Mouse (Mus musculus) ES-E14 (cell line): ENCODE data around the gene Gm42791. TPM values are rescaled to one million over a fixed set of nuclear protein-coding genes. Genes with fewer than 3 reads are reported as not detected.

Experiments used
- DNase-seq: peaks from one replicate; pipeline ENCODE4 v3.0.0-alpha.2; 2013; ENCODE audit warnings: low read depth, low spot score
- H3K27ac ChIP-seq: 2 replicates; pipeline ENCODE4 v1.5.1; 2012; ENCODE audit warnings: low read depth, mild to moderate bottlenecking, low read length, moderate library complexity, mixed read lengths; ENCODE audit not compliant: poor library complexity, insufficient read depth, severe bottlenecking
- H3K36me3 ChIP-seq: 2 replicates; pipeline ENCODE4 v1.6.1; 2012; ENCODE audit warnings: mild to moderate bottlenecking, low read length, moderate library complexity, mixed read lengths; ENCODE audit not compliant: control insufficient read depth, poor library complexity, insufficient read depth, severe bottlenecking
- H3K4me1 ChIP-seq, 2 experiments: fragments of 150-350 bp in 1 of 2; sonication (generic) in 1 of 2; 2 replicates each; pipeline ENCODE4 v1.6.1; 2012; ENCODE audit warnings: low read length in 2 of 2, mild to moderate bottlenecking in 1 of 2, mixed read lengths in 1 of 2; ENCODE audit not compliant: control insufficient read depth in 2 of 2, insufficient read depth in 2 of 2, poor library complexity in 1 of 2
- H3K4me3 ChIP-seq, 2 experiments: fragments of 150-350 bp in 1 of 2; sonication (generic) in 1 of 2; 2 replicates each; pipeline ENCODE4 v1.5.1; 2012; ENCODE audit warnings: low read length in 2 of 2, low read depth in 1 of 2, mild to moderate bottlenecking in 1 of 2, mixed read lengths in 1 of 2; ENCODE audit not compliant: insufficient read depth in 1 of 2, poor library complexity in 1 of 2, severe bottlenecking in 1 of 2
- H3K9ac ChIP-seq: 2 replicates; pipeline ENCODE4 v1.6.1; 2012; ENCODE audit warnings: low read depth, mild to moderate bottlenecking, low read length, mixed read lengths; ENCODE audit not compliant: poor library complexity, insufficient read depth, severe bottlenecking
- H3K9me3 ChIP-seq: fragments of 150-350 bp; sonication (generic); 2 replicates; pipeline ENCODE4 v1.6.1; 2012; ENCODE audit warnings: low read depth, mild to moderate bottlenecking, low read length; ENCODE audit not compliant: control insufficient read depth, insufficient read depth
- CHD2 ChIP-seq: IDR thresholded peaks from 2 replicates; pipeline ENCODE4 v1.6.1; 2014; ENCODE audit warnings: mild to moderate bottlenecking, low read depth, low read length, inconsistent platforms
- HCFC1 ChIP-seq: IDR thresholded peaks from 2 replicates; pipeline ENCODE4 v1.6.1; 2012; ENCODE audit warnings: low read length, inconsistent platforms, borderline replicate concordance; ENCODE audit not compliant: insufficient read depth
- MAFK ChIP-seq: IDR thresholded peaks from 2 replicates; pipeline ENCODE4 v1.6.1; 2014; ENCODE audit warnings: mild to moderate bottlenecking, low read depth, low read length, inconsistent platforms; ENCODE audit not compliant: insufficient read depth
- ZC3H11A ChIP-seq: IDR thresholded peaks from 2 replicates; pipeline ENCODE4 v1.6.1; 2012; ENCODE audit warnings: low read depth, mild to moderate bottlenecking, inconsistent platforms, low read length, borderline replicate concordance
- ZNF384 ChIP-seq: IDR thresholded peaks from 2 replicates; pipeline ENCODE4 v1.6.1; 2012; ENCODE audit warnings: low read depth, low read length, inconsistent platforms
- in situ Hi-C, 2 experiments: fragments of 600-800 bp; cut with MboI; formaldehyde crosslinking; loops; one replicate each; pipeline ENCODE4 v1.15.1; 2025; ENCODE audit warnings: low sequenced_read_pairs in 2 of 2, inconsistent platforms in 1 of 2; ENCODE audit not compliant: unreplicated experiment in 2 of 2
- total RNA-seq: library from RNA; depleted of rRNA; stranded (reverse); fragments of 300-350 nt; gene quantifications from 2 replicates; pipeline ENCODE4 v1.2.3, GENCODE M21; 2012

Gm42791 gene
- total RNA-seq, 1 experiment = not detected

- TF ChIP-seq HCFC1 (no peak), ZC3H11A (no peak)
- H3K9me3 ChIP-seq = no peaks in the 10 kb centered on the region
- H3K36me3 ChIP-seq = no peaks in the 10 kb centered on the region
- H3K4me3 ChIP-seq = peak overlapping the region in 1 of 2 experiments; percentile 56; a peak in 2 of 4 replicates
- no peak for DNase-seq
- no peak overlapping the region for H3K9ac ChIP-seq
- in situ Hi-C loops = no loop called here
- H3K4me1 ChIP-seq = peaks cover 2 to 10% of the 10 kb centered on the region in 2 experiments; a peak in 3 of 4 replicates
- no peak overlapping the region for H3K27ac ChIP-seq
Observed at GRCm38 (mm10) chr5:149014600-149015268, 19.8 kb upstream of the Gm42791 start.

DNA sequence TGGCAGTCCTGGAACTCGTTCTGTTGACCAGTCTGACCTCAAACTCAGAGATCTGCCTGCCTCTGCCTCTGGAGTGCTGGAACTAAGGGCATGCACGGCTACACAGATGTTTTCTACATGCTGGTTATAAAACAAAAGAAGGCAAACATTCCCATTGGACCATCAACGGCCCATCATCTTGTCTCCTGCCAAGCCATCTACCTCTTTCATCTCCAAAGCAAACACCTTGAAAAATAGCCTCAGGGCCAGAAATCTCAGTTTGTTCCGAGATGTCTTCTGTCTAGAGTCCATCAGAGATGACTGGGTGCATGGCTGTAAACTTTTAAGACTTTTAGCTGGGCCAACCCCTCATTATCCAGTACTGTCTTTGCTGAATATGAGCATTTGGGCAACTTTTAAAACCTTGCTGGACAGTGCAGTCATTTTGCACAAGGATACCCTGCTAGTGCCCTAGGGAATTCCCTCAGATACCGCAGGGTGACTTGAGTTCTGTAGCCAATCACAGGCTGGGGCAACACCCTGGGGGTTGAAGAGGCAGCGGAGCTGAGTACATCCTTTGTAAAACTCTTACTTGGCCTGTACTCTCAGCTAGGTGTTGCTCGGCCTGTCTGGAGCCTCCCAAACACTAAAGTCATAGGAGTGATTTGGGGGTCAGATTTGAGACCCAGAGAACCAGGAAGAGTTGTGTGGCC is 19.0 kb upstream of the Gm42791 start:
- H3K4me1 ChIP-seq = peaks cover 2 to 10% of the 10 kb centered on the region in 2 experiments; a peak in 3 of 4 replicates
- no peaks in the 10 kb centered on the region for H3K9me3 ChIP-seq
- H3K27ac ChIP-seq = no peak overlapping the region
- TF ChIP-seq HCFC1 (no peak), MAFK (no peak), CHD2 (no peak), ZC3H11A (no peak), ZNF384 (no peak)
- H3K4me3 ChIP-seq = no peak overlapping the region
- DNase-seq = no peak
- no peak overlapping the region for H3K9ac ChIP-seq
- H3K36me3 ChIP-seq = no peaks in the 10 kb centered on the region
- in situ Hi-C loops = no loop called here

DNA sequence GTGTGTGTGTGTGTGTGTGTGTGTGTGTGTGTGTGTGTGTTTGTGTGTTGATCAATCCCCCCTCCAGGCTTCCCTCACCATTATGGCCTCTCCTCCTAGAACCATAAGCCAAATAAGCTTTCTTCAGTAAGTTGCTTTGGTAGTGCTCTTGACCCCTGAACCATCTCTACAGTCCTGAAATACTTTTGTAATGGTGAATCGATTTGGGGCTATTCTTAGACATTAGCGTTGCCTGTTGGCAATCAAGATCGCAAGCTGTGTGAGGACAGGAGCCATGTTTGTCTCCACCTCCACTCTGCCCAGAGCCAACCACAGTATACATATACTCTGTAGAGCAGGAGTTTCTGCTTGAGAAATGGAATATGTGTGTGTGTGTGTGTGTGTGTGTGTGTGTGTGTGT is 14.2 kb upstream of the Gm42791 start:
- H3K36me3 ChIP-seq = no peaks in the 10 kb centered on the region
- in situ Hi-C loops = no loop called here

GRCm38 (mm10) chr5:149007295-149007646 is 12.3 kb upstream of the Gm42791 start:
- Histone ChIP-seq H3K27ac (no peak overlapping the region), H3K4me3 (no peak overlapping the region), H3K4me1 (peaks cover 1 to 5% of the 10 kb centered on the region in 2 experiments; a peak in 1 of 4 replicates)

More for the DNA sequence above, 14.2 kb upstream of the Gm42791 start:
- TF ChIP-seq ZC3H11A (no peak), HCFC1 (no peak), ZNF384 (no peak), CHD2 (no peak), MAFK (no peak)
- Histone ChIP-seq H3K4me3 (no peak overlapping the region), H3K4me1 (peaks cover 1 to 5% of the 10 kb centered on the region in 2 experiments; a peak in 1 of 4 replicates), H3K9ac (no peak overlapping the region), H3K9me3 (no peaks in the 10 kb centered on the region), H3K27ac (no peak overlapping the region)
- DNase-seq = no peak

More at GRCm38 (mm10) chr5:149007295-149007646, 12.3 kb upstream of the Gm42791 start:
- no peaks in the 10 kb centered on the region for H3K36me3 ChIP-seq
- no peak overlapping the region; the same call in 1 of the 2 replicates for H3K9ac ChIP-seq
- no peaks in the 10 kb centered on the region for H3K9me3 ChIP-seq
- TF ChIP-seq ZNF384 = no peak
- no peak for TF ChIP-seq HCFC1
- no peak for TF ChIP-seq ZC3H11A
- no peak for TF ChIP-seq MAFK
- TF ChIP-seq CHD2 = no peak
- in situ Hi-C loops = no loop called here
- no peak for DNase-seq
